Mouse (Mus musculus) lung, embryonic 15.5 days (tissue): ENCODE results near the gene Rbp7. TPM values are rescaled to one million over a fixed set of nuclear protein-coding genes. Genes with fewer than 3 reads are reported as not detected.
"Not testable (repeated sequence)": the region's sequence is repeated elsewhere in the genome, so short reads cannot be mapped to it uniquely, and the experiment has no call there.

Source experiments
- ATAC-seq: fragments of 200-750 bp; cut with Nextera tagmentation; 2 replicates; pipeline ENCODE4 v1.8.0; 2017; ENCODE audit warnings: moderate number of reproducible peaks, borderline replicate concordance; ENCODE audit not compliant: low FRiP score, low TSS enrichment; ENCODE audit errors: extremely low read depth
- H3K27ac ChIP-seq: fragments of 300-500 bp; sonication (generic); 2 replicates; pipeline ENCODE4 v1.5.1; 2015; ENCODE audit warnings: moderate library complexity, mild to moderate bottlenecking, inconsistent platforms
- H3K27me3 ChIP-seq: fragments of 300-500 bp; sonication (generic); 2 replicates; pipeline ENCODE4 v1.6.1; 2015; ENCODE audit warnings: inconsistent platforms
- H3K36me3 ChIP-seq: fragments of 300-500 bp; sonication (generic); 2 replicates; pipeline ENCODE4 v1.6.1; 2015; ENCODE audit warnings: inconsistent platforms
- H3K4me1 ChIP-seq: fragments of 300-500 bp; sonication (generic); 2 replicates; pipeline ENCODE4 v1.6.1; 2015; ENCODE audit warnings: inconsistent platforms
- H3K4me2 ChIP-seq: fragments of 300-500 bp; sonication (generic); 2 replicates; pipeline ENCODE4 v1.6.1; 2015; ENCODE audit warnings: inconsistent platforms, mild to moderate bottlenecking, moderate library complexity
- H3K4me3 ChIP-seq: fragments of 300-500 bp; sonication (generic); 2 replicates; pipeline ENCODE4 v1.5.1; 2015; ENCODE audit warnings: mild to moderate bottlenecking, inconsistent platforms
- H3K9ac ChIP-seq: fragments of 300-500 bp; sonication (generic); 2 replicates; pipeline ENCODE4 v1.6.1; 2015; ENCODE audit warnings: inconsistent platforms
- H3K9me3 ChIP-seq: fragments of 300-500 bp; sonication (generic); 2 replicates; pipeline ENCODE4 v1.6.1; 2016; ENCODE audit warnings: inconsistent platforms
- WGBS: fragments of 180-500 bp; shearing (Covaris S2); methylation state at CpG from one replicate; pipeline ENCODE4 v1.1.7; 2015; 5-methylcytosine and 5-hydroxymethylcytosine counted together
- polyA plus RNA-seq: library from polyadenylated mRNA; unstranded; fragments of >200 nt; fragmentation: Nextera tagmentation; extraction: Ambion mirVana; gene quantifications from 2 replicates; pipeline ENCODE4 v1.2.1, GENCODE M21; 2015

Rbp7 gene
- polyA plus RNA-seq, 1 experiment from 2014 or later: 3.6 TPM

DNA sequence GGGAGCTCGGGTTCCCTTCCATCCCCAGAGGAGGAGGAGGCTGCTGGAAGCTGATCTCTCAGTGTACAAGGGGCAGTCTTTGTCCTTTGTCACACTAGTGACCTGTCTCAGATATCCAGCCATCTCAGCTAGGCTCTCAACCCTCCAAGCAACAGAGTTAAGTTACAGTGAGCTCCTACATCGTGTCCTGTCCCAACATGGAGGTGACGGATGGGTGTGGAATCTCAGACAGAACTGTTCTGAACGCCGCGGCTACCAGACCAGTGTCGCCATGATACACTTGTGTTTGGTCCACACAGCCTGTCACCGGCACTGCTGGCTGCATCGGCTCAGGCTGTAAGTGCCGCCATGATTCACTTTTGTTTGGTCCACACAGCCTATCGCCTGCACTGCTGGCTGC is 22.3 kb upstream of the Rbp7 start, which contains the start of gene Tmem274:
Gene Tmem274 (plus strand): TSS at position 301 of the 400 bp plus-strand sequence.
- WGBS: 82% methylated on average over 11 of the region's 11 CpGs
- no peak within 1 kb of the TSS for H3K27ac ChIP-seq

DNA sequence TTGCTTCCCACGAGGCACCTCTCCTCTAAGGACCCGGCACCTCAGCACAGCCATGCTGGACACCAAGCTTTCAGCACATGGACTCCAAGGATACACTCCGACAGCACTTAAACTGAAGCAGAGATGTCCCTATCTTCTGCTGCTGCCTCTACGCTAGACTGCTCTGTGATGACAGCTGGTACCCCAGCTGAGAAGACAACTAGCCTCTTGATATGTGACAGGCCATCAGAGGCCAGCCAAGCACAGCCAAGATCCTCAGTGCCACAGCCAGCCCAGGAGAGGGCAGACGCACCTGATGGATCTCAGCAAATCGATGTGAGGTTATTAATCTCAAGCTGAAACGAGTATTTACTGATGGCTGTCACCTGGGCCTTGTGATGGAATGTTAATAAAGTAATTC is 20.3 kb upstream of the Rbp7 start:
- Histone ChIP-seq H3K4me1 (no peaks in the 10 kb centered on the region), H3K4me3 (no peak overlapping the region), H3K9ac (no peak overlapping the region), H3K36me3 (peaks cover 7% of the 10 kb centered on the region), H3K27ac (no peak overlapping the region), H3K9me3 (no peaks in the 10 kb centered on the region), H3K27me3 (no peaks in the 10 kb centered on the region), H3K4me2 (no peak overlapping the region)
- WGBS: 55% methylated on average over 7 of the region's 7 CpGs
- ATAC-seq: no peak

More for the DNA sequence above, 22.3 kb upstream of the Rbp7 start, which contains the start of gene Tmem274:
- no peak within 1 kb of the TSS for H3K9ac ChIP-seq
- H3K9me3 ChIP-seq: no peaks in the 10 kb centered on the region
- no peak for ATAC-seq
- H3K4me3 ChIP-seq: no peak within 1 kb of the TSS
- no peaks in the 10 kb centered on the region for H3K27me3 ChIP-seq
- H3K4me2 ChIP-seq: no peak within 1 kb of the TSS
- peaks cover 7% of the 10 kb centered on the region for H3K36me3 ChIP-seq
- H3K4me1 ChIP-seq: no peaks in the 10 kb centered on the region

DNA sequence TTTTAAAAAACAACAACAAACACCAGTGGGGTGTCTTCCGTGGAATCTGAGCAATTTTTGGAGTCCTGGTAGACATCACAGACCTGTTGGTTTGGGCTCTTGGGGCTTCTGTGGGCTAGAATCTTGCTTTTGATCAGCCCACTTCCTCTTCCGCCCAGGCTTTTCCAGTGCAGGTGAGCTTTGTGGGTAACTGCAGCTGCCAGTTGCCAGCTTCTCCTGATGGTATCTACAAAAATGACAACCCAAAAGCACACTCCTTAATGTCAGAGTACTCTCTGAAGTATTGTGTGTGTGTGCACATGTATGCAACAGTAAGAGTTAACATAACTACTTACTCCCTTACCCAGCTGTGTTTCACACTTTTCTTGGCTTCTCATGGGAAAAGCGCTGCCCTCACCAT is 14.8 kb upstream of the Rbp7 start:
- no peak for ATAC-seq
- Histone ChIP-seq H3K9me3 (no peaks in the 10 kb centered on the region), H3K4me1 (no peaks in the 10 kb centered on the region), H3K27me3 (no peaks in the 10 kb centered on the region), H3K27ac (no peak overlapping the region), H3K4me2 (no peak overlapping the region), H3K36me3 (peaks cover 17% of the 10 kb centered on the region), H3K9ac (no peak overlapping the region), H3K4me3 (no peak overlapping the region)
- WGBS: 96% methylated on average over 3 of the region's 3 CpGs

DNA sequence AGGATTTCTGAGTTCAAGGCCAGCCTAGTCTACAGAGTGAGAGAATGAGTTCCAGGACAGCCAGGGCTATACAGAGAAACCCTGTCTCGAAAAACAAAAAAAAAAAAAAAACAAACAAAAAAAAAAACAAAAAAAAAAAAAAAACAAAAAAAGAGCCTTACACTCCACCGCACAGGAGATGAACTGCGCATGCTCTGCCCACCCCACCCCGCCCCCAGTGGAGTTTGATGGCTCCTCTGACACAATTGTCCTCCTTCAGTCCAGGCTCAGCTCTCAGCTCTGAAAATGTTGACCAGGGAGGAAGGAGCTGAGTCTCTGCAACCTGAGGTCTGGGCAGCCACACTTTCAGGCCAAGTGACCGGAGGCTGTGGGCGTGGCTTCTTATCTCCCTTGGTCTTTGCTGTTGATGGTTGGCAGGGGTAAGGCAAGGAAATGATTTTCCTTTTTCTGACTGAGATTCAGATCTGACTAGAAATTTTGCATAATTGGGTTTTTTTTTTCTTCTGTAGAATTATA is 8.7 kb upstream of the Rbp7 start:
- Histone ChIP-seq H3K4me2 (no peak overlapping the region), H3K9me3 (no peaks in the 10 kb centered on the region), H3K36me3 (0 out of 2 replicates have a peak, but pooled peaks cover 5% of the 10 kb centered on the region), H3K4me3 (no peak overlapping the region), H3K9ac (no peak overlapping the region), H3K27me3 (no peaks in the 10 kb centered on the region), H3K27ac (no peak overlapping the region), H3K4me1 (peaks cover 7% of the 10 kb centered on the region; the same call in 1 of the 2 replicates)
- 65% methylated on average over 6 of the region's 6 CpGs for WGBS
- ATAC-seq: no peak

DNA sequence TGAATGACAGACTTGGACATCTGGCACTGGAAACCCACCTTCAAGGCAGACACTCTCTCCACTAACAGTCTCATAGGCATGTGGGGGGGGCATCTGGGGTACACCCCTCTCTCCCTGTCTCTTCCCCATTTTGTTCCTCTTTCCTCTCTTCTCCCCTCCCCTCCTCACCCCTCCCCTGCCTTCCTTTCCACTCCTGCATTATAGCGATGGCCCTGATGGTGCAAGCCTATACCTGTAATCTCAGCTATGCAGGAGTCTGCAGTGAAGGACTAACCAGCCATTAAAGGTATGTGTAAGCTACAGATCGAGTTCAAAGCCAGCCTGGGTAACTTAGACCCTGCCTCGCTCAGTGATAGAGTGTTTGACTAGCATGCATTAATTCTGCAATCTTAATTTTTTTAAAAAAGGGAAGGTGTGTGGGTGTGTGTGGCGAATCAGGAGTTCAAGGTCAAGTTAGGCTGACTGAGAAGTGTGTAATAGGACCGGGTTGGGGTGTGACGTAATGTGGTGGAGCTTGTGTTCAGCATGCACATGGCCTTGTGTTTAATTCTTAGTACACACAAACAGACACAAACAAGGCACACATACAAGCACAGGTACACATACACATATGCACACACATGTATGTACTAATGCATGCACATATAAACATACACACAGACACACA is 7.7 kb upstream of the Rbp7 start:
- no peak overlapping the region for H3K9ac ChIP-seq
- no peaks in the 10 kb centered on the region for H3K27me3 ChIP-seq
- peaks cover 7% of the 10 kb centered on the region; the same call in 1 of the 2 replicates for H3K4me1 ChIP-seq
- no peaks in the 10 kb centered on the region for H3K9me3 ChIP-seq
- no peaks in the 10 kb centered on the region for H3K36me3 ChIP-seq
- no peak for ATAC-seq
- H3K4me2 ChIP-seq: no peak overlapping the region
- H3K27ac ChIP-seq: no peak overlapping the region
- H3K4me3 ChIP-seq: no peak overlapping the region
- WGBS: 67% methylated on average over 6 of the region's 6 CpGs

DNA sequence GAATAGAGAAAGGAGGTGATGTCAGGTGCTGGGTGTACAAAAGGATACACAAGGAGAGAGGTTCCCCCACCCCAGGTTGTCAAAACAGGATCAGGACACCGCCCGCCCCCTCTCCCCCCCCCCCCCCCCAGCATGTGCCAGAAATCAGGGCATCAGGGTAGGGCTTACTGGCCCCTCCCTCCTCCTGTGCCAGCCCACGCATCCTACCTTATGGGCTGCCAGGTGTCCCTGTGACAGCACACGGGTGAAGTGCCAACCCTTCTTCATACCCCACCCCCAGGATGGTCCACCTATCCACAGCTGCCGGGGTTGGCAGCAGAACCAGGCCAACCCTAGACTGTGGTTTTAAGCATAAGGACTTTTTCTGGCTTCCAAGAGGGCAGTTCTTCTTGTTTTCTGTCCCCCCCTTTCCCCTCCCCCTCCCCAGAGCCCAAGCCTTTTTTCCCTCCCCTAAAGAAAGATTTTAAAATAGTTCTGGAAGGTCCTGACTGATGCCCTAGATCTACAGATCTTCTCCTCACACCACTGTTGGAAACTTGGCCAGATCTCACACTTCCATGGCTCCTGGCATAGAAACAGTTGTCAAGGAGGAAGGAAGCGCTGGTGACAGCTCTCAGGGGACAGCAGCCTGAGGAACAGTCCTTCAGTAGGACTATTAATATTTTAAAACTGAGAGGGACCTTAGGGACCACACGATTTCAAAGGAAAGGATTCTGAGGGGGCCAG is 7.0 kb upstream of the Rbp7 start:
- Histone ChIP-seq H3K4me3 (no peak overlapping the region), H3K27me3 (no peaks in the 10 kb centered on the region), H3K36me3 (no peaks in the 10 kb centered on the region), H3K4me2 (no peak overlapping the region), H3K27ac (no peak overlapping the region), H3K9me3 (no peaks in the 10 kb centered on the region), H3K9ac (no peak overlapping the region), H3K4me1 (peaks cover 7% of the 10 kb centered on the region; the same call in 1 of the 2 replicates)
- ATAC-seq: peak; percentile 27; the same call in 1 of the 2 replicates
- 43% methylated on average over 4 of the region's 7 CpGs for WGBS

DNA sequence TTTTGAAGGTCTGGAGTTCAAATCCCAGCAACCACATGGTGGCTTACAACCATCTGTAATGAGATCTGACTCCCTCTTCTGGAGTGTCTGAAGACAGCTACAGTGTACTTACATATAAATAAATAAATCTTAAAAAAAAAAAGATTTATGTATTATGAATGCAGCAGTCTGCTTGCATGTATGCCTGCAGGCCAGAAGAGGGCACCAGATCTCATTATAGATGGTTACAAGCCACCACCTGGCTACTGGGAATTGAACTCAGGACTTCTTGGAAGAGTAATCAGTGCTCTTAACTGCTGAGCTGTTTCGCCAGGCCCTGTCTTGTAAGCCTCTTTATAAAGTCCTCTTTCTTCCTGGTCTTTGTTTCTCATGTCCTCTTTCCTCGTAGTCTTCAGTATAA is 5.7 kb upstream of the Rbp7 start:
- not testable (repeated sequence) for H3K27ac ChIP-seq, H3K9me3 ChIP-seq, H3K4me2 ChIP-seq, H3K36me3 ChIP-seq, H3K9ac ChIP-seq, ATAC-seq, H3K27me3 ChIP-seq, H3K4me1 ChIP-seq, H3K4me3 ChIP-seq
- 87% methylated on average over 2 of the region's 2 CpGs for WGBS

DNA sequence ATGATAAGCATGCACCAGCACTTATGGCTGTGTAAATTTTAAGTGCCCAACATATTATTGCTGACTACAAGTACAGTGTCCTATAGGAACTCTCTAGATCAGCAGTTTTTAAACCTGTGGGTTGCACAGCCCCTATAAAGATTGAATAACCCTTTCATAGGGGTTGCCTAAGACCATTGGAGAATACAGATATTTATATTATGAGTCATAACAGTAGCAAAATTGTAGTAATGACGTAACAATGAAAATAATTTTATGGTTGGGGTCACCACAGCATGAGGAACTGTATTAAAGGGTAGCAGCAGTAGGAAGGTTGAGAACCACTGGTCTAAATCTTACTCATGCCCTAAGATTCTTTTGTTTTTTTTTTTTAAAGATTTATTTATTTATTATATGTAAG is 4.6 kb upstream of the Rbp7 start:
- no peaks in the 10 kb centered on the region for H3K9me3 ChIP-seq
- WGBS: 79% methylated on average over 1 of the region's 1 CpGs
- no peaks in the 10 kb centered on the region for H3K36me3 ChIP-seq
- H3K4me3 ChIP-seq: no peak overlapping the region
- peaks cover 7% of the 10 kb centered on the region; the same call in 1 of the 2 replicates for H3K4me1 ChIP-seq
- no peak overlapping the region for H3K4me2 ChIP-seq
- ATAC-seq: no peak
- H3K27me3 ChIP-seq: no peaks in the 10 kb centered on the region
- no peak overlapping the region for H3K9ac ChIP-seq
- no peak overlapping the region for H3K27ac ChIP-seq

DNA sequence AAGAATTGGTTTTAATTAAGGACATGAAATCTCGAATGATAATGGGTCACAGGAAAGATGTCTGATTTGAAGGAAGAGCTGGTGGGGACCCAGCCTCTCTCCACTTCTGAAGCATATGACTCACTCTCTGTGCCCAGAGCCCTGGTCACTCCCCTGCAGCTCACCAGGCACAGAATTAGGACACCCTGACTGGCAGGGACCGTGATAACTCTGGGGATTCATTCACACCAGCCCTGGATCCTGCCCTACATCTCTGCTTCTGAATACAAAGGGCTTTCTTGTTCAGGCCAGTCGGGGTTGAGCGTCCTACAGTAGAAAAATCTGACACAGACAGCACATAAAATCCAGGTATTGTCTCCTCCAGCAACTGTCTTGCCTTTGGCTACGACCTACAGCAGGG is 3.7 kb upstream of the Rbp7 start:
- no peak overlapping the region for H3K4me2 ChIP-seq
- ATAC-seq: no peak
- 61% methylated on average over 5 of the region's 5 CpGs for WGBS
- H3K9me3 ChIP-seq: no peaks in the 10 kb centered on the region
- peaks cover 7% of the 10 kb centered on the region; the same call in 1 of the 2 replicates for H3K4me1 ChIP-seq
- no peaks in the 10 kb centered on the region for H3K27me3 ChIP-seq
- no peaks in the 10 kb centered on the region for H3K36me3 ChIP-seq
- H3K27ac ChIP-seq: no peak overlapping the region
- H3K9ac ChIP-seq: no peak overlapping the region
- no peak overlapping the region for H3K4me3 ChIP-seq

DNA sequence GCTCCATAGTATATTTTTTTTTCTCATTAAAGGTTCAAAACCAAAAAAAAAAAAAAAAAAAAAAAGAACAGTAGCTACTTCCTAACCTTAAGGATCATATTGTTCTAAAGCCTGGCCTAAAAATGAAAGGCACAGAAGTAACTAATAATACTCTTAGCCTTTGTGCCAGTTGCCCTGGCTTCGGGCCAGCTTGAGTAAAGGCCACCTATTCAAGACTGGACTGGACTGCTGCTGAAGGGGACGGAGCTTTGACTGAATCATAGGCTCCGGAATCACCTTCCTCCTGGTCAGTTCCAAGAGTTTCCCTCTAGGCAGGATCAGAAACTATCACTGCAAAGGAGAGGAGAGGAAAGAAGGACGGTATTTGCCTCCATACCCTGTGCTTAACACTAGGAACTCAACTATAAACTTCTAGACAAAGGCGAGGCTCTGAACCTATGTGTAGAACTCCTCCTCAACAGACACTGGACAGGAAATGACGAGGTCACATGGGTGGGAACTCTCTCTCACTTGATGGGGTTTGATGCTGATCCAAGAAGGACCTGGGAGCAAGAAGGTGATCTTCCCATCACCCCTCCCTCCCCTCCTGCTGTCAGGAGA is 3.2 kb upstream of the Rbp7 start:
- 70% methylated on average over 6 of the region's 6 CpGs for WGBS
- Histone ChIP-seq H3K9ac (no peak overlapping the region), H3K27ac (no peak overlapping the region), H3K4me1 (peaks cover 7% of the 10 kb centered on the region; the same call in 1 of the 2 replicates), H3K4me2 (no peak overlapping the region), H3K9me3 (no peaks in the 10 kb centered on the region), H3K36me3 (no peaks in the 10 kb centered on the region), H3K4me3 (no peak overlapping the region), H3K27me3 (no peaks in the 10 kb centered on the region)
- no peak for ATAC-seq

DNA sequence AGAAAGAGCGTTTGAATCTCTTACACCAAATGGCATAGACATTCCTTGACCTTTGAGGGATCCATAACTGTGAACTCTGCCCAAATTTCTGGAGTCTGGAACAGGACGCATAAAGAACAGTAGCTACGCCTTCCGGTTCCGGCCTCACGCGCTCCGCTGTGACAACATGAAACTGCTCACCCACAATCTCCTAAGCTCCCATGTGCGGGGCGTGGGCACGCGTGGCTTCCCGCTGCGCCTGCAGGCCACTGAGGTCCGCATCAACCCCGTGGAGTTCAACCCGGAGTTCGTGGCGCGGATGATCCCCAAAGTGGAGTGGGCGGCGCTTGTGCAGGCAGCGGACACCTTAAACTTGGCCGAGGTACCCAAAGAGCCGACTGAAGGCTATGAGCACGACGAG is 2.4 kb upstream of the Rbp7 start:
- H3K4me2 ChIP-seq, H3K36me3 ChIP-seq, H3K9me3 ChIP-seq, H3K27ac ChIP-seq, H3K4me3 ChIP-seq, ATAC-seq, H3K27me3 ChIP-seq, H3K9ac ChIP-seq, H3K4me1 ChIP-seq: not testable (repeated sequence)
- WGBS: 79% methylated on average over 27 of the region's 27 CpGs

DNA sequence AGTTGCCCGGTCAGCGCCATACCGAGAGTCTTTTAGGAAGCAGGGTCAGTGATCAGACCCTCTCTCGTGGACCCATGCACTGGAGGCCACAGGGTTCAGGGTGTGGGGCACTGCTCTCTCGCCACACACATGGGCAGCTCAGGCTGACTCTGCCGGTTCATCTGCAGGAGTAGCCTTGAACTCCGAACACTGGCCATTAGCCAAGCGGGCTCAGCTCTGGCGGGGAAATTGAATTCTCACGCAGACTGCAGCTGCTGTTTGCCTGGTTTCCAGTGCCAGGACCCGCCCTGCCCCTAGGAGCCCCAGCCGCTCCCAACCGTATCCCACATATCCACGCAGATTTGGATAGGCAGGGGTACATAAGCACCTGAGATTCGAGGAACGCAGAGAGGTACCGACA is 515 bp downstream of the Rbp7 start:
- ATAC-seq: no peak
- H3K36me3 ChIP-seq: no peaks in the 10 kb centered on the region
- no peaks in the 10 kb centered on the region for H3K27me3 ChIP-seq
- H3K4me1 ChIP-seq: no peaks in the 10 kb centered on the region
- no peak overlapping the region for H3K4me3 ChIP-seq
- WGBS: 75% methylated on average over 17 of the region's 17 CpGs
- H3K27ac ChIP-seq: no peak overlapping the region
- no peak overlapping the region for H3K4me2 ChIP-seq
- no peaks in the 10 kb centered on the region for H3K9me3 ChIP-seq
- no peak overlapping the region for H3K9ac ChIP-seq
